Mouse (Mus musculus): ENCODE measurements around the gene Arhgap25. TPM values are rescaled to one million over a fixed set of nuclear protein-coding genes. Genes with fewer than 3 reads are reported as not detected.

Gene Arhgap25
- polyA plus RNA-seq, 1 experiment = not detected

- no peaks in the 10 kb centered on the region for H3K36me3 ChIP-seq (ENCODE audit: control insufficient read depth, insufficient read depth)
- H3ac ChIP-seq (ENCODE audit: control insufficient read depth, insufficient read length, low read depth) = no peak overlapping the region
Measured at GRCm38 (mm10) chr6:87468372-87468771, 64.7 kb downstream of the Arhgap25 start.

GRCm38 (mm10) chr6:87467373-87467772 lies 65.7 kb downstream of the Arhgap25 start:
- Histone ChIP-seq H3K79me2 (ENCODE audit: control insufficient read depth, insufficient read depth) (no peaks in the 10 kb centered on the region), H3K36me3 (ENCODE audit: control insufficient read depth, insufficient read depth) (no peaks in the 10 kb centered on the region), H3ac (ENCODE audit: control insufficient read depth, insufficient read length, low read depth) (no peak overlapping the region), H3K27me3 (ENCODE audit: control insufficient read depth, insufficient read depth, insufficient read length) (peaks cover 10% of the 10 kb centered on the region), H3K4me3 (ENCODE audit: insufficient read depth, poor library complexity, severe bottlenecking) (no peak overlapping the region), H3K79me3 (ENCODE audit: low read depth) (no peaks in the 10 kb centered on the region)
- no peak for TF ChIP-seq CTCF (IDR thresholded peaks at IDR 0.05; ENCODE audit: control insufficient read depth, insufficient read depth, insufficient read length)
- TF ChIP-seq CEBPB (IDR thresholded peaks at IDR 0.05; ENCODE audit: low read depth) = no peak
- no peak for TF ChIP-seq MYOG (IDR thresholded peaks at IDR 0.05; ENCODE audit: control insufficient read depth, extremely low read depth, insufficient read length)
- TF ChIP-seq USF1 (IDR thresholded peaks at IDR 0.05; ENCODE audit: low read depth) = no peak
- no peak for TF ChIP-seq MAX (IDR thresholded peaks at IDR 0.05)
- no peak for TF ChIP-seq FOSL1 (IDR thresholded peaks at IDR 0.05; ENCODE audit: insufficient read depth, low read length, poor library complexity, severe bottlenecking)
- TF ChIP-seq MYOD1 (IDR thresholded peaks at IDR 0.05; ENCODE audit: control insufficient read depth, insufficient read length, low read depth) = no peak

More at GRCm38 (mm10) chr6:87468372-87468771, 64.7 kb downstream of the Arhgap25 start:
- no peak overlapping the region for H3K4me3 ChIP-seq (ENCODE audit: insufficient read depth, poor library complexity, severe bottlenecking)
- TF ChIP-seq MYOG (IDR thresholded peaks at IDR 0.05; ENCODE audit: control insufficient read depth, extremely low read depth, insufficient read length) (no peak), FOSL1 (IDR thresholded peaks at IDR 0.05; ENCODE audit: insufficient read depth, low read length, poor library complexity, severe bottlenecking) (no peak), USF1 (IDR thresholded peaks at IDR 0.05; ENCODE audit: low read depth) (no peak), CTCF (IDR thresholded peaks at IDR 0.05; ENCODE audit: control insufficient read depth, insufficient read depth, insufficient read length) (no peak), CEBPB (IDR thresholded peaks at IDR 0.05; ENCODE audit: low read depth) (no peak), MYOD1 (IDR thresholded peaks at IDR 0.05; ENCODE audit: control insufficient read depth, insufficient read length, low read depth) (no peak), MAX (IDR thresholded peaks at IDR 0.05) (no peak)
- H3K79me2 ChIP-seq (ENCODE audit: control insufficient read depth, insufficient read depth) = no peaks in the 10 kb centered on the region
- peaks cover 9% of the 10 kb centered on the region for H3K27me3 ChIP-seq (ENCODE audit: control insufficient read depth, insufficient read depth, insufficient read length)
- no peaks in the 10 kb centered on the region for H3K79me3 ChIP-seq (ENCODE audit: low read depth)

GRCm38 (mm10) chr6:87466221-87466620 lies 66.8 kb downstream of the Arhgap25 start:
- TF ChIP-seq MYOD1 (IDR thresholded peaks at IDR 0.05; ENCODE audit: control insufficient read depth, insufficient read length, low read depth) (no peak), MYOG (IDR thresholded peaks at IDR 0.05; ENCODE audit: control insufficient read depth, extremely low read depth, insufficient read length) (no peak), USF1 (IDR thresholded peaks at IDR 0.05; ENCODE audit: low read depth) (no peak), CTCF (IDR thresholded peaks at IDR 0.05; ENCODE audit: control insufficient read depth, insufficient read depth, insufficient read length) (peak; percentile 97), FOSL1 (IDR thresholded peaks at IDR 0.05; ENCODE audit: insufficient read depth, low read length, poor library complexity, severe bottlenecking) (no peak), MAX (IDR thresholded peaks at IDR 0.05) (no peak), CEBPB (IDR thresholded peaks at IDR 0.05; ENCODE audit: low read depth) (no peak)
- Histone ChIP-seq H3K27me3 (ENCODE audit: control insufficient read depth, insufficient read depth, insufficient read length) (peaks cover 16% of the 10 kb centered on the region), H3K4me3 (ENCODE audit: insufficient read depth, poor library complexity, severe bottlenecking) (no peak overlapping the region), H3K36me3 (ENCODE audit: control insufficient read depth, insufficient read depth) (no peaks in the 10 kb centered on the region), H3K79me3 (ENCODE audit: low read depth) (no peaks in the 10 kb centered on the region), H3K79me2 (ENCODE audit: control insufficient read depth, insufficient read depth) (no peaks in the 10 kb centered on the region), H3ac (ENCODE audit: control insufficient read depth, insufficient read length, low read depth) (no peak overlapping the region)

- no peaks in the 10 kb centered on the region for H3K36me3 ChIP-seq (ENCODE audit: control insufficient read depth, insufficient read depth)
- H3ac ChIP-seq (ENCODE audit: control insufficient read depth, insufficient read length, low read depth) = no peak overlapping the region
- H3K79me2 ChIP-seq (ENCODE audit: control insufficient read depth, insufficient read depth) = no peaks in the 10 kb centered on the region
- no peaks in the 10 kb centered on the region for H3K79me3 ChIP-seq (ENCODE audit: low read depth)
- no peak overlapping the region for H3K4me3 ChIP-seq (ENCODE audit: insufficient read depth, poor library complexity, severe bottlenecking)
- peaks cover 37% of the 10 kb centered on the region for H3K27me3 ChIP-seq (ENCODE audit: control insufficient read depth, insufficient read depth, insufficient read length)
- TF ChIP-seq CTCF (IDR thresholded peaks at IDR 0.05; ENCODE audit: control insufficient read depth, insufficient read depth, insufficient read length) = no peak
- no peak for TF ChIP-seq MYOG (IDR thresholded peaks at IDR 0.05; ENCODE audit: control insufficient read depth, extremely low read depth, insufficient read length)
- TF ChIP-seq CEBPB (IDR thresholded peaks at IDR 0.05; ENCODE audit: low read depth) = no peak
- no peak for TF ChIP-seq USF1 (IDR thresholded peaks at IDR 0.05; ENCODE audit: low read depth)
Measured at GRCm38 (mm10) chr6:87455507-87455906, 77.6 kb downstream of the Arhgap25 start.

- Histone ChIP-seq H3K79me2 (ENCODE audit: control insufficient read depth, insufficient read depth) (no peaks in the 10 kb centered on the region), H3ac (ENCODE audit: control insufficient read depth, insufficient read length, low read depth) (no peak overlapping the region), H3K27me3 (ENCODE audit: control insufficient read depth, insufficient read depth, insufficient read length) (peaks cover 28% of the 10 kb centered on the region), H3K79me3 (ENCODE audit: low read depth) (no peaks in the 10 kb centered on the region), H3K4me3 (ENCODE audit: insufficient read depth, poor library complexity, severe bottlenecking) (no peak overlapping the region), H3K36me3 (ENCODE audit: control insufficient read depth, insufficient read depth) (no peaks in the 10 kb centered on the region)
- TF ChIP-seq MYOD1 (IDR thresholded peaks at IDR 0.05; ENCODE audit: control insufficient read depth, insufficient read length, low read depth) (no peak), MYOG (IDR thresholded peaks at IDR 0.05; ENCODE audit: control insufficient read depth, extremely low read depth, insufficient read length) (no peak)
Measured at GRCm38 (mm10) chr6:87451771-87452170, 81.3 kb downstream of the Arhgap25 start.

GRCm38 (mm10) chr6:87451016-87451415 lies 82.0 kb downstream of the Arhgap25 start:
- no peak overlapping the region for H3K4me3 ChIP-seq (ENCODE audit: insufficient read depth, poor library complexity, severe bottlenecking)
- no peaks in the 10 kb centered on the region for H3K36me3 ChIP-seq (ENCODE audit: control insufficient read depth, insufficient read depth)
- no peaks in the 10 kb centered on the region for H3K79me3 ChIP-seq (ENCODE audit: low read depth)
- peaks cover 26% of the 10 kb centered on the region for H3K27me3 ChIP-seq (ENCODE audit: control insufficient read depth, insufficient read depth, insufficient read length)
- no peak for TF ChIP-seq MAX (IDR thresholded peaks at IDR 0.05)
- peak; percentile 38 for TF ChIP-seq CTCF (IDR thresholded peaks at IDR 0.05; ENCODE audit: control insufficient read depth, insufficient read depth, insufficient read length)
- no peak overlapping the region for H3ac ChIP-seq (ENCODE audit: control insufficient read depth, insufficient read length, low read depth)
- no peaks in the 10 kb centered on the region for H3K79me2 ChIP-seq (ENCODE audit: control insufficient read depth, insufficient read depth)

Measured in C2C12 (cell line).